Mouse (Mus musculus) activated CD4-positive, CD25-positive, alpha-beta regulatory T cell, adult 4 months (primary cell): ENCODE measurements around the gene Rhoj. TPM values are rescaled to one million over a fixed set of nuclear protein-coding genes. Genes with fewer than 3 reads are reported as not detected.
A peak's percentile ranks its signal among the peaks of the same experiment; 100 is the strongest.
"Not testable (repeated sequence)": the region's sequence is repeated elsewhere in the genome, so short reads cannot be mapped to it uniquely, and the experiment has no call there.

ENCODE experiments used
- ATAC-seq: one replicate; pipeline ENCODE4 v1.8.0; 2017
- polyA plus RNA-seq, 2 experiments: library from polyadenylated mRNA; unstranded; fragments of 100-300 nt; shearing (Covaris generic); gene quantifications; one replicate each; pipeline ENCODE4 v1.2.1; 2017

Gene Rhoj
- polyA plus RNA-seq, 2 experiments from 2014 or later: not detected

DNA sequence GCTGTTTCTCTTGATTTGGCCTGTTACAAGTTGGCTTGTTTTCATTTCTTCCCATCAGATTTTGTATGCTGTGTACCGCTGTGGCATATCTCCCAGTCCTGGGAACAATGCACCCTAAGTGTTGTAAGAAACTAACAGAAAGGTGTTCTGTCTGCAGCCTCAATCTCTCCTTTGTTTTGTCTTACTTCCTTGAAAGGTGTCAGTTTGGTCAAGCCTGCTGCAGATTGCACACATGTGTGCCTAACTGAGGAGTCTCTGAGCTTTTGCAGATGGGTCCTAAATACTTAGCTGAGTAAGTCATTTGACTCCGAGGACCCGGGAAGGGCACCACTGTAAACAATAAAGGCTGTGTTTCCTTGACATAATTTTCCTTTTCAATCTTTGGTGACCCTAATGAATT lies 88.5 kb downstream of the Rhoj start:
- no peak for ATAC-seq

GRCm38 (mm10) chr12:75397077-75397476 lies 89.0 kb downstream of the Rhoj start:
- ATAC-seq: no peak

DNA sequence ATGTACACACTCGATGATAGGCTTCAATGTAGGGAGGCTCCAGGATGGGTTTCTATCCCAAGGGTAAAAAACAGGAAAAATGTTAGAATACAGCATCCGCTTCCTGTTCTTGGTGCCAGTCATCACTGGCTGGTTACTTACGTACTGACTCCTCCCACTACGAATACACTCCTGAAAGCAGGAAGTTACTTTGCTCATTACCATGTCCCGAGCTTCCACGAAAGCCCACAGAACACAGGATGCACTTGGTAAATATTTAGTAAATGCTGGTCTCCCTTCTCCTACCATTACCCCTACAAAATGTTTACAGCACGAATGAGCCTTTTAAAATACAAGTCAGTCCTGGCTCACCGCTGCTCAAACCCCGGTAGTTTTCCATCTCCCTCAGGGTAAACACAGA lies 104.8 kb downstream of the Rhoj start:
- ATAC-seq: peak; percentile 46

GRCm38 (mm10) chr12:75414991-75415390 lies 106.9 kb downstream of the Rhoj start:
- no peak for ATAC-seq

DNA sequence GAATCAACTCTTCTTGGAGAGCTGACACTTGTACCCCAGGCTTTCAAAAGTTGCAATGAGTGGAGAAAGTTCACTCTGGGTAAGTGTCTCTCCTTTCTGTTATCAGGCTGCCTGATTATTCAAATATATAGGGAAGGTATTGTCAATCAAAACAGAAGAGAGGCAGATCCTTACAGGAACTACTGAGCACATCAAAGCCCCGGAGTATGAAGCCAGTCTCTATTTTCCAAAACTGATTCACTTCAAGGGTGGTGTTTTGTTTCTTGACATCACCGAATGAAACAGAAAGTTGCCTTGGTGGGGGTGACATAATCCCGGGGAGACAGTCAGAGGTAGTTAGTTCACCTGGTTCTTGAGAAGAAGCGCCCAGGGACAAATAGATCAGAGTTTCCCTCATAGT lies 108.6 kb downstream of the Rhoj start, which contains the start of gene Gphb5:
Gphb5 (minus strand) TSS at position 101 of the 400 bp plus-strand sequence.
- ATAC-seq: no peak

GRCm38 (mm10) chr12:75424359-75424758 lies 116.2 kb downstream of the Rhoj start:
- no peak for ATAC-seq

DNA sequence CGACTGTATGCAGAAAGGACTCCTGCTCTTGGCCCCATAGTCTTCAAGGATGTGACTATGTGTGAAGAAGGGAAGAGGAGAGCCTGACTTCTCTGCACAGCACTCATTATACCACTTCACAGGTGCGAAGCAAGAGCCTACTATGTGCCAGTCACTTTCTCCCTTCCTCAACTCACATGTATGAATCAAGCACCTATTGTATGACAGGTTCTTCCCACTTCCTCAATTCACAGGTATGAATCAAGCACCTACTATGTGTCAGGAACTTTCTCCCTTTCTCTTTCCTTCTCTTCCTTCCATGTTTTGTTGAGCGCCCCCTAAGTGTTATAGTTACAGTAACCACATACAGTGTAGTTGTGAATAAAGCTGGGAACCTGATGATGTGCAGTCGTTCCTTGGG lies 116.7 kb downstream of the Rhoj start:
- no peak for ATAC-seq

- no peak for ATAC-seq
Observed at GRCm38 (mm10) chr12:75425882-75426281, 117.8 kb downstream of the Rhoj start.

- no peak for ATAC-seq
Observed at GRCm38 (mm10) chr12:75428719-75429118, 120.6 kb downstream of the Rhoj start.

DNA sequence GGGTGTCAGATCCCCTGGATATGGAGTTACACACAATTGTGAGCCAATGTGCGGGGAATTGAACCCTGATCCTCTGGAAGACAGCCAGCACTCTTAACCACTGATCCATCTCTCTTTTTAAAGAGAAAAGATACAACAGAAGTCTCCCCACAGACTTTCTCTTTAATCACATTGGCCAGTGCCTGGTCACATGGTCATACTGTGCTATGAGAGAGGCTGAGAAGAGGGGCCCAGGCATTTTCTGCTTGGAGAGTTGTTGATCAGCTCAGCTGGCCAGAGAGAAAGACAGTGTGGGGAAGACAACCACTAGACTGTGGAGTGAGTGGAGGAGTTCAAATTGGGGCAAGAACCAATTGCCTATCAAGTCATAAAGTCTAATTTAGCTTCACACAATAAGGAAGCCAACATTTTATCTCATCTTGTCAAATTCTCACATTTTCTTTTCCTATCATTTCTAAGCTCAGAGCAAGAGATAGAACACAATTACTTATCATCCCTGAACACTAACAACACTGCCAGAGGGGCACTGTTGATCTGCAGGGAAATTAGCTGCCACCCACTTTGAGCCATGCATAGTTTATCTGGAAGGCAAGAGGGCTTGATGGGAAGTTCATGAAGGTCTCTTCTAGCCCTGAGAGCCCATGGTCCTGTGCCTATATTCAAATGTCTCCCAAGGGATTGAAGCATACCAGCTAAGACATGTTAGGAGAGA lies 121.7 kb downstream of the Rhoj start:
- no peak for ATAC-seq

- not testable (repeated sequence) for ATAC-seq
Observed at GRCm38 (mm10) chr12:75432400-75432799, 124.3 kb downstream of the Rhoj start.

DNA sequence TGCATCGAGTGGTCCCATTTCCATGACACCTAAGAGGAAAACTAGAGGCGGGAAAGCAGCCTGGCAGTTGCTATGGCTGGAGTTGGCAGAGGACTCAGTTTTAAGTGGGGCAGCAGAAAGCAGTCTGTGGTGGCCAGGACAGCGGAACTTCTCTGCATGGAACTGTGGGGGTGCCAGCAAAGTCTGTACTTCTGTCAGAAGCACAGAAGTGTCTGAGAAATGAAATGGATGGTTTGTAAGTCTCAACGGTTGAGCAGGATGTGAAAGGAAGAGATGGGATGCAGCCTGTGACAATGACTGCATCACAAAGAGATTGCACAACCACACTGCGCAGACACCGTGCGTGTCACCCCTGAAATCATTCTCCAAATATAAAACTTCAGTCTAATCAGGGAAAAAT lies 138.1 kb downstream of the Rhoj start:
- no peak for ATAC-seq

- no peak for ATAC-seq
Observed at GRCm38 (mm10) chr12:75448921-75449320, 140.8 kb downstream of the Rhoj start.

- peak; percentile 73 for ATAC-seq
Observed at GRCm38 (mm10) chr12:75449475-75449966, 141.4 kb downstream of the Rhoj start.

- ATAC-seq: peak; percentile 82
Observed at GRCm38 (mm10) chr12:75450011-75450410, 141.9 kb downstream of the Rhoj start.

DNA sequence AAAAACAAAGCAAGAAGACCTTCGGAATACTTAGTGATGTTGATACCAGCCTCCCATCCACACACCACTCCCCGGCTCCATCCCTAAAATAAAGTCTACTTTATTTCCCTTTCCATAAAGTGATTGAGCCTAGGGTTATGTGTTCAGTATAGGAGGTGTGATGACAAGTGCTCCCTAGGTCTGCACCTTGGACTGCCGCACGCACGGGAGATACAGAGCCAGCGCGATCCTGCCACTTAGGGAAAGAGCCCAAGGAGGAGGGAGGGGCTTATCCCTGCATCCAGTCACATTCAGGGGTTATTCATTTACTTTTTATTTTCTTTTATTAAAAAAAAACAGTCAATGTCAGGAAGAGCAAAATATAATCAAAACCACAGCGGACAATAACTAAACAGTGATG lies 142.5 kb downstream of the Rhoj start:
- ATAC-seq: no peak

Other genes with a start within 250 kb of the Rhoj start
- gene Kcnh5, start 131.0 kb upstream of the Rhoj start, polyA plus RNA-seq: not detected
- gene Gphb5, start 108.5 kb downstream of the Rhoj start, polyA plus RNA-seq: not detected